Mouse (Mus musculus) embryonic fibroblast, embryonic 13.5 days (primary cell): Measurements from ENCODE around the gene Hoxc13.

ENCODE experiments used
- CTCF ChIP-seq: IDR thresholded peaks from 2 replicates; pipeline ENCODE4 v1.5.1; 2011; ENCODE audit warnings: mild to moderate bottlenecking, control low read depth, low read length, moderate library complexity, borderline replicate concordance; ENCODE audit not compliant: insufficient read depth
- POLR2A ChIP-seq: IDR thresholded peaks from 2 replicates; pipeline ENCODE4 v1.6.1; 2011; ENCODE audit warnings: low read depth, mild to moderate bottlenecking, control low read depth, low read length, moderate library complexity

DNA sequence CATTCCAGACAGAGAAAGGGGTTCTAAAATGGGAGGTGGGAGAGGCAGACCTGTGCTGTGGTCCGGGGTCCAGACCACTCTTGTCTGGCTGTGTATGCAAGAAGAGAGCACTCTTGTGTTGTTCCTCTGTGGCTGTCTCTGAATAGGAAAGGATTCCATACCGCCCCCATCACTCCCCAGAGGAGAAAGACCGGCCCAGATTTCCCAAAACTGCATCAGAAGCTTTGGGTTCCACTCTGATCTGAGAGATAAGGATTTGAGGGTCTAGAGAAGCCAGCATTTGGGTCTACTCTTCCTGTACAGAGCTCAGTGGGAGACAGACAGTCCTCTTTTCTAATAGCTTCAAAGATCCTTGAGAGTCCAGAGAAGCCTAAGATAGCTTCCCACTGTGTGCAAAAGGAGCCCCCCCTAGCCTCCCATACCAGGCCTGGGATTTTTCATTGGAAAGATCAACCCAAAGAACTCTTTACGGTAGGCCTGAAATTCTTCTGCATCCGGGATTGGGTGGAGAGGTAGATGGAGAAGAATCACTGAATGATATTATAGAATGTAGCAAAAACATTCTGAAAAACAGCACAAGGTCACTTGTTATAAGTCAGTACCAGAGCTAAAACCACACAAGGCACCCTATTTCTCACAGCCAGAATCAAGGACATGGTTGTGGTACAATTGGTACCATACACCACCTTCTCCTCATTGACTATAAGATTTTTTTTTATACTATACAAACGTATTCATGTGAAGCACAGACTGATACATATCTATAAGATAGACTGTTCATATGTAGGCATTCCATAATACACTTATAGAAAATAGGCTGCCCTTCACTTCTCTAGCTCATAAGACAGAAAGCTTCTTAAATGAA lies 2.0 kb downstream of the Hoxc13 start:
- TF ChIP-seq CTCF: no peak
- TF ChIP-seq POLR2A: no peak
